Mouse (Mus musculus) E14TG2a.4 (cell line): ENCODE measurements at regions not wholly inside any gene's neighbourhood (a gene's known extent, or its start where the extent isn't known, plus 50 kb on each side); places are given as distances from the start of the nearest gene placed in this dataset.
A peak's percentile ranks its signal among the peaks of the same experiment; 100 is the strongest.

Source experiments
- H3K27me3 ChIP-seq: 2 replicates; pipeline ENCODE4 v1.6.1; 2014; ENCODE audit warnings: low read length, control low read depth; ENCODE audit not compliant: insufficient read depth
- H3K36me3 ChIP-seq: 2 replicates; pipeline ENCODE4 v1.6.1; 2014; ENCODE audit warnings: low read length, control low read depth; ENCODE audit not compliant: insufficient read depth
- H3K4me1 ChIP-seq: replicated peaks from 2 replicates; pipeline ENCODE4 v1.6.1; 2014; ENCODE audit warnings: low read depth, low read length, control low read depth
- H3K4me3 ChIP-seq: replicated peaks from 2 replicates; pipeline ENCODE4 v1.5.1; 2014; ENCODE audit warnings: mild to moderate bottlenecking, low read length
- H3K9me3 ChIP-seq: 2 replicates; pipeline ENCODE4 v1.6.1; 2014; ENCODE audit warnings: low read length, control low read depth
- CTCF ChIP-seq: conservative IDR thresholded peaks from 2 replicates; pipeline ENCODE4 v1.5.1; 2014; ENCODE audit warnings: low read length
- NANOG ChIP-seq: IDR thresholded peaks from 2 replicates; pipeline ENCODE4 v1.6.1; 2014; ENCODE audit warnings: borderline replicate concordance, low read length, mixed read lengths
- POU5F1 ChIP-seq: IDR thresholded peaks from 2 replicates; pipeline ENCODE4 v1.6.1; 2014; ENCODE audit warnings: low read length, borderline replicate concordance

DNA sequence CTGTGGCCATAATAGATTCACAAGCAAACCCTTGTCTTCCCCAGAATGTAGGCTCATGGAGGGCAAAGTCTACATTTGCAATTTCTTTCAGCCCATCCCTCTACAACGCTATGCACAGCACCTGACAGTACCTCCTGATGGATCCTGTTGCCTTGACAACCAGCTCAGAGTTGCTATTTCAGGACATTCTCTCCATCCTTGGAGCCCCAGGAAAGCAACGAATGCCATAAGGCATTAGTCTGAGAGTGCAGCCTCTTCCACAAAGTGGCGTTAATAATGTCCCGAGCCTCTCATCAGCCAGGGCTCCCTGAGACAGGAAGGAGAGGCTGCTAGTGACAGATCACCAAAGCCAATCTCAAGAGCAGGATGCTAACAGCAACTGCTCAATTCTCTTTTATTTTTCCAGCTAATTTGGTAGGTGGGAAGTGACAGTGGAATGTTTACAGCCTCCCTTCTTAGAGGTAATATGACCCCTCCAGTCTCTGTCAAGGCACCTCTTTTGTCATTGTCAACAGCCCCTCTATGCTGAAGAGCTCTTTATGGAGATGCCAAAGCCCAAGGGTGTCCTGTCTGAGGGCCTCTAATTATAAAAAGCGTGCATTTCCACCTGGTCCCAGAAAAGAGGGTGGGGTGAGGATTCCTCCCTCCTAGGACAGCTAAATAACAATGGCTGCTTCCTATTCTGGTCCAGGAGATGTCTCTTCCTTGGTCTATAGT lies 174.2 kb upstream of the Castor2 start:
- TF ChIP-seq POU5F1 (no peak), NANOG (no peak), CTCF (no peak)
- H3K4me1 ChIP-seq: peaks cover 8% of the 10 kb centered on the region
- H3K4me3 ChIP-seq: no peak overlapping the region
- H3K9me3 ChIP-seq: no peaks in the 10 kb centered on the region
- H3K36me3 ChIP-seq: no peaks in the 10 kb centered on the region
- no peaks in the 10 kb centered on the region for H3K27me3 ChIP-seq

DNA sequence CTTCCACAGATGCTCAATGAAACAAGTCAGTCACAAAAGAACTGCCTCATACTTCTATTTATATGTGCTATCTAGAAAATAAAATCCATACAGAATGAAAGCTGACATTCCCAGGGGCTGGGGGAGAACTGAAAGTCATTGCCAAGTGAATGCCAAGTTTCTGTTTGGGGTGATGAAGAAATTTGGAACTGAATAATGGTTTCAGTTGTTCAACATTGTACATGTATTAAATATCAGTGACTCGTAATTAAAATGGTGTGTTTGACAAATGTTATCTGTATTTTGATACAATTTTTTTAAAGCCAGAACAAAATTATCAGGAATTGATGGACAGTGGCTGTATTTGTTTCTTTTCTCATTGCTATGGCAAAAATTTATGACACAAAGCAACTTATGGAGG lies 177.3 kb upstream of the Castor2 start:
- H3K27me3 ChIP-seq: no peaks in the 10 kb centered on the region
- H3K4me1 ChIP-seq: peaks cover 8% of the 10 kb centered on the region
- H3K9me3 ChIP-seq: no peaks in the 10 kb centered on the region
- no peaks in the 10 kb centered on the region for H3K36me3 ChIP-seq
- TF ChIP-seq CTCF (no peak), NANOG (no peak), POU5F1 (no peak)
- no peak overlapping the region for H3K4me3 ChIP-seq

DNA sequence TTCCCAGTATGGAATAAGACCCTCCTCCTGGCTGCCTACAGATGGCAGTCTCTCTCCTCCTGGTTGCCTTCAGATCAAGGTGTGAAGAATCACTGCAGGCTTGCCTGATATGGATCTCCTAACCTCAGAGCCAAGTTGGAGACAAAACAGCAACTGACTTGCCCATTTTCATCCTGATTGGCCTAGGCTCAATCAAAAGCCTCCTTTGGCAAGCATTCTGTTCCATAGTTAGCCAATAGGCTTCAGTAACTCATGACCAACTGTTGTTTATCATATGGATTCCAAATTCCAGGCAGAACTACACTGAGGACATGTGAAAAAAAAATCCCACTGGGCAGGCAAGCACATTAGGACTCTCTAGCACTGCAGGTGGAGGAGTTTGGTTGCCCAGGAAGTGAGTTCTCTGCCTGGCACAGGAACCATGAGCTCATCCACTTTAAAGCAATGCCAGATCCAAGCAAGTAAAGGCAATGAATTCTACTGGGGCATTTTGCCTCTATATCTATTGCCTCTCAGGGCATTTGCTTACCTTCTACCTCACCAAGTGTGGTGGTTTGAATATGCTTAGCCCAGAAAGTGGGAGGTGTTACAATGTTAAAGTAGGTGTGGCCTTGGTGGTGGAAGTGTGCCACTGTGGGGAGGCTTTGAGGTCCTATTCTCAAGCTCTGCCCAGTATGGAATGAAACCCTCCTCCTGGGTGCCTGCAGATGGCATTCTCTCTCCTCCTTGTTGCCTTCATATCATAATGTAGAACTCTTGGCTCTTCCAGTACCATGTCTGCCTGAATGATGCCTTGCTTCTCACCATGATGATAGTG lies 183.6 kb upstream of the Castor2 start:
- no peaks in the 10 kb centered on the region for H3K4me1 ChIP-seq
- H3K36me3 ChIP-seq: no peaks in the 10 kb centered on the region
- no peak for TF ChIP-seq NANOG
- TF ChIP-seq CTCF: no peak
- H3K4me3 ChIP-seq: no peak overlapping the region
- no peaks in the 10 kb centered on the region for H3K9me3 ChIP-seq
- H3K27me3 ChIP-seq: no peaks in the 10 kb centered on the region

DNA sequence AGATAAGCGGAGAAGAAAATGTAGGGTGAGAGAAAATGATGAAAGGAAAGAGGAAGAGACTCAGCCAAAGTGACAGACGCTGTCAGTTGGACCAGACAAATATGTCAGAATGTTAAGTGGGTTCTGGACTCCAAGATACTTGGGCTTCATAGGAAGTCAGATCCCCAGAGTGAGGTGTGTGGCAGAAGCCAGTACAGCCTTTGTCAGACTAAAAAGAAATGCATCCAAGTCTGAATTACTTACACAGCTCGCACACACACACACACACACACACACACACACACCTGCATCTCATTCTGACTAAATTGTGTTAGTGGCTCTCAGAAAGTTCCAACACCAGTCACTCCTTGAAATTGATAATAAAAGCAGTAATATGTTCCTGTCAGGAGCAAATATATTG lies 192.1 kb upstream of the Castor2 start:
- Histone ChIP-seq H3K36me3 (no peaks in the 10 kb centered on the region), H3K27me3 (no peaks in the 10 kb centered on the region), H3K4me3 (no peak overlapping the region), H3K9me3 (peaks cover 18% of the 10 kb centered on the region), H3K4me1 (0 out of 2 replicates have a peak, but pooled peaks cover 2% of the 10 kb centered on the region)
- TF ChIP-seq CTCF (no peak), NANOG (no peak), POU5F1 (no peak)

DNA sequence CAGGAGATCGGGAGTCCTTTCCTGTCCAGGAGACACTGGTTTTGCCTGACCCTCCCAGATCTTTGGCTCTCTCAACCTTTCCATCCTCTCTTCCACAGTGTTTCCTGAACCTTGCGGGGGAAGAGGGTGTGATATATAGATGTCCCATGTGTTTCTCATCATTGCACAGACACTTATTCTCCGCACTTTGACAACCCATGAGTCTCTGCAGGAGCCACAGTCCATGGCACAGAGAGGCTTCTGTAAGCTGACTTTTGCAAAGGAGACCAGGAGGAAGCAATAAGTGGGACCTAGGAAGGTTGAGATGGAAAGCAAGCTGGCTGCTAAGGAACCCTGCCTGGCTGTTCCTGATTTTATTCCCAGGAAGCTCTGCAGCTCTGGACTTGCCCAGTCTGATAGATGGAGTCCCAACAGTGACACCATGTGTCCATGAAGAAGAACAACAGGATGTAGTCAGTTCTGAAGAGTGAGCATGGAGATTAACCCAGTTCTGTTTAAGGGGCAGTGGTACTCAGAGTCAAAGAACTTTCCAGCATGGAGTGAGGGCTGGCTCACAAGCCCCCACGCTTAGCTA lies 201.4 kb upstream of the Castor2 start:
- TF ChIP-seq POU5F1: no peak
- no peak for TF ChIP-seq NANOG
- peak; percentile 37 for TF ChIP-seq CTCF
- H3K4me1 ChIP-seq: no peaks in the 10 kb centered on the region
- peaks cover 18% of the 10 kb centered on the region for H3K9me3 ChIP-seq
- H3K27me3 ChIP-seq: no peaks in the 10 kb centered on the region
- no peaks in the 10 kb centered on the region for H3K36me3 ChIP-seq
- H3K4me3 ChIP-seq: no peak overlapping the region

DNA sequence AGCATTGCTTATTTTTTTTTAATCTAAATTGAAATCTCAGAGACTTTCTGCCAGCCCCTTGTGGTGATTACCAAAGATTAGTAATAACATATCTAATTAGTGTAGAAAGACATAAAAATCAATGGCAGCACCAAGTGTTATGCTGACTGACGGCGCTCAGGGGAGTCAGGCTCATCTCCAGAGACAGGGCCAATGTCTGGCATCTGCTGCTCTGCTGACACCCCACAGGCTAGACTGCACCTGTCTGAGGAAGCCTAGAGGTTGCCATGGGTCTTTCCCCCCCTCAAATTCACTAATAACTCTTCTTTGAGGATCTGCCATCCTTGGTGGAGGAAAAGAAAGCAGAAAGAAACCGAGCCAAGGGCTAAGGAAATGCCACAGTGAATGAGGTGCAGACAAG lies 208.8 kb upstream of the Castor2 start:
- H3K27me3 ChIP-seq: no peaks in the 10 kb centered on the region
- TF ChIP-seq NANOG (no peak), CTCF (no peak), POU5F1 (no peak)
- no peaks in the 10 kb centered on the region for H3K4me1 ChIP-seq
- H3K4me3 ChIP-seq: no peak overlapping the region
- no peaks in the 10 kb centered on the region for H3K36me3 ChIP-seq
- peaks cover 17% of the 10 kb centered on the region for H3K9me3 ChIP-seq

DNA sequence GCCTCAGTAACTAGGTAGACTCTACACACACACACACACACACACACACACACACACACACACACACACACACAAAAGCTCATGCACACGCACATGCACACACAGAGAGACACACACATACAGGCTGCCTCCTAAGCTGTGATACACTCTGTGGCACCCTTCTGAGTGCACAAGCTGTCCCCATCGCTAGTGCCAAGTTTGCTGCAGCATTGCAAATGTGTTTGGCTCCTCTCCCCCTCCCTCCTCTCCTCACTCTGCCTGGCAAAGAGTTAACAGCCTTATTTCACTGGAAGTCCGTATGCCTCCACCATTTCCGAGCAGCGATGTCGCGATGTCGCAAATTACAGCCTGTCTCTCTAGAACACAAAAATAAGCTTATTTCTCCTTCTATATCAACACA lies 209.7 kb upstream of the Castor2 start:
- TF ChIP-seq CTCF: no peak
- no peak for TF ChIP-seq POU5F1
- TF ChIP-seq NANOG: no peak
- Histone ChIP-seq H3K4me3 (no peak overlapping the region), H3K4me1 (no peaks in the 10 kb centered on the region), H3K9me3 (peaks cover 15% of the 10 kb centered on the region), H3K36me3 (no peaks in the 10 kb centered on the region), H3K27me3 (no peaks in the 10 kb centered on the region)

DNA sequence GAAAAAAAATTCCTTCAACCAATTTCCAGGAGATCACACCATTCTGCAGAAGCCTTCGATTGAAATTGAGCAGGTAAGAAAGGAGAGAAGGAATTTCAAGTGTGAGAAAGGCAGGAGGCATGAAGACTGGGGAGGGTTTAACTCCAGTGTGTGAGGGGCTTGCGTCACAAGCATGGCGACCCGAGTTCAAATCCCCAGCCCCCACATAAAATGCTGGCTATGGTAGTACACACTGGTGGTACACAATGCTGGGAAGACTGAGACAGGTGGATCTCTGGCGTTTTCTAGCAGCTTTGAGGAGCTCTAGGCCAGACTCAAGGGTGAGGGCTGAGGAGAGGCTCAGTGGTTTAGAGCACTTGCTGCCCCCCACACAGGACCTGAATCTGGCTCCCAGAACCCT lies 214.0 kb upstream of the Castor2 start:
- Histone ChIP-seq H3K9me3 (0 out of 2 replicates have a peak, but pooled peaks cover 3% of the 10 kb centered on the region), H3K36me3 (no peaks in the 10 kb centered on the region), H3K4me1 (no peaks in the 10 kb centered on the region), H3K27me3 (no peaks in the 10 kb centered on the region), H3K4me3 (no peak overlapping the region)
- TF ChIP-seq POU5F1: no peak
- no peak for TF ChIP-seq CTCF

DNA sequence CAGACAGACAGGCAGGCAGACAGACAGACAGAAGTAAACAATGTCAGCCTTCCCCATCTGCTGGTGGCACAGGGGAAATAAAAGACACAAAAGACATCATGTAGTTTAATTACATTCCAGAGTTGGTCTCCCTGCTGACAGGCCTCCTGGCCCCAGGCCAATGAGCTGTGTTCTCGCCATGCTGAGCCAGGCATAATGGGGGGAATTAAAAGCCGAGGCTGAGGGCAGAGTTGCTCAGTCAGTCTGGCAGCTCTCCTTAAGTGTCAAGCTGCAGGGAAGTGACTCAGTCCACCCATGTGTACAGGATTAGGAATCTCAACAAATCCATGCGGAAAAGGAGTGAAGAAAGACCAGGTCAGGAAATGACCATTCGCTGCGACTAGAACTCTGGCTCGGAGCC lies 214.5 kb upstream of the Castor2 start:
- no peak overlapping the region for H3K4me3 ChIP-seq
- TF ChIP-seq POU5F1: no peak
- no peak for TF ChIP-seq CTCF
- TF ChIP-seq NANOG: no peak
- no peaks in the 10 kb centered on the region for H3K36me3 ChIP-seq
- H3K27me3 ChIP-seq: no peaks in the 10 kb centered on the region
- H3K9me3 ChIP-seq: 0 out of 2 replicates have a peak, but pooled peaks cover 3% of the 10 kb centered on the region
- H3K4me1 ChIP-seq: no peaks in the 10 kb centered on the region
